In genomic region chr10:56956728-56957127, GRCm38 (mm10) we compare ENCODE assay signal across 13 mouse cellular contexts.
"Had no signal": no experiment of that assay in that cellular context is flagged by ENCODE, and none has a peak within 500 bp of the region (broad histone marks: within the 10 kb centered on the region; RNA-seq: fewer than 3 reads in every experiment).

No protein-coding gene starts in this region.

- DNase-seq: kidney, adult 8-10 months; kidney, postnatal 25 days; thymus, postnatal 14 days had no signal

- H3K9me3 ChIP-seq: limb, embryonic 10.5 days; megakaryocyte, embryonic 14.5 days; midbrain, embryonic 12.5 days; neural tube, embryonic 15.5 days had no signal

- H3K4me3 ChIP-seq: left cerebral cortex, adult 2 months; limb, embryonic 10.5 days; megakaryocyte, embryonic 14.5 days; midbrain, embryonic 12.5 days; neural tube, embryonic 15.5 days had no signal

- H3K4me2 ChIP-seq: liver, embryonic 11.5 days; midbrain, embryonic 12.5 days; neural tube, embryonic 15.5 days had no signal

- H3K36me3 ChIP-seq: limb, embryonic 10.5 days; midbrain, embryonic 12.5 days; neural tube, embryonic 15.5 days had no signal

- H3K4me1 ChIP-seq: limb, embryonic 10.5 days; megakaryocyte, embryonic 14.5 days; midbrain, embryonic 12.5 days; neural tube, embryonic 15.5 days had no signal

- H3K9ac ChIP-seq: midbrain, embryonic 12.5 days; neural tube, embryonic 15.5 days had no signal

- ATAC-seq: intestine, postnatal 0 days; midbrain, embryonic 16.5 days had no signal

- H3K27me3 ChIP-seq: megakaryocyte, embryonic 14.5 days; midbrain, embryonic 12.5 days; neural tube, embryonic 15.5 days had no signal

- H3K27ac ChIP-seq: left cerebral cortex, adult 2 months; limb, embryonic 10.5 days; macrophage; midbrain, embryonic 12.5 days; neural tube, embryonic 15.5 days; stomach, postnatal 0 days had no signal
